Mouse (Mus musculus) thymus, postnatal 36 days (tissue): ENCODE results near the gene Nfatc2.

Source experiments
- DNase-seq, 2 experiments: peaks; one replicate each; pipeline ENCODE4 v3.0.0; 2022; ENCODE audit warnings: mixed read lengths in 2 of 2

Gene Nfatc2

GRCm38 (mm10) chr2:168608125-168608564 is 6.7 kb upstream of the Nfatc2 start:
- DNase-seq, result no peak

- DNase-seq, result no peak
Measured at GRCm38 (mm10) chr2:168604655-168605070, 3.2 kb upstream of the Nfatc2 start.

DNA sequence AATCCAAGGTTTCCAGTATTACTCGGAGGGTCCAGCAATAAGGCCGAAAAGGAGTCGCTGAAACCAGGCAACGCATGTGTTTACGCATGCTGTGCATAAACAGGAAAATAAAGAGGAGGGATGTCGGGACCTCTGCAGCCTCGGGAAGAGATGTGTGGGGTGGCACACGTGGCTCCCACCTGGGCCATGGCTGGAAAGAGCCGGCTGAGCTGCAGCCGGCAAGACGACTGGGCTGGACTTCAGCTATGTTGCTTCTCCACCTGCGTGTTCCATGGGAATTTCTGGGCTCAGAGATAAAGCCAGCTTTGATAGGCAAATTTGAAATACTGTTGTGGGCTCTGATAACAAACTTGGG is 907 bp upstream of the Nfatc2 start:
- no peak for DNase-seq

- DNase-seq, result no peak
Measured at GRCm38 (mm10) chr2:168600750-168601490, 537 bp downstream of the Nfatc2 start.

GRCm38 (mm10) chr2:168595693-168596092 is 5.8 kb downstream of the Nfatc2 start:
- peak; percentile 24 to 32 for DNase-seq

- DNase-seq, result no peak
Measured at GRCm38 (mm10) chr2:168593676-168594075, 7.8 kb downstream of the Nfatc2 start.

DNA sequence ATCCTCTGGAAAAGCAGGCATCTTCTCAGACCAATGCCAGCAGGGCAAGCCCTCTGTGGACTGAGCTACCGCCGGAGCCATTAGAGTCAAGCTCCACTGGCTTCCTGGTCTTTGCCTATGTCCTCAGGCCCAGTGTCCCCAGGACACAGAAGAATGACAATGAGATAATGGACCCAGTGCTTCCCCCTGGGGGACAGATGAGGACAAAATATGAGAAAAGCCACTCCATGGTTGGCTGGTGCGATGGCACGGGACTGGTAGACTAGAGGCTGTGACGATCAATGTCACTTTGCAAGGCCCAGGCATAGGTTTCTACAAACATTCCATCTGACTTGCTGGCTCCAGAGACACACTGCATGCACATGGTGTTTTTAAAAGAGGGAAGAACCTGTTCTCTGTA is 8.5 kb downstream of the Nfatc2 start:
- DNase-seq, result no peak

DNA sequence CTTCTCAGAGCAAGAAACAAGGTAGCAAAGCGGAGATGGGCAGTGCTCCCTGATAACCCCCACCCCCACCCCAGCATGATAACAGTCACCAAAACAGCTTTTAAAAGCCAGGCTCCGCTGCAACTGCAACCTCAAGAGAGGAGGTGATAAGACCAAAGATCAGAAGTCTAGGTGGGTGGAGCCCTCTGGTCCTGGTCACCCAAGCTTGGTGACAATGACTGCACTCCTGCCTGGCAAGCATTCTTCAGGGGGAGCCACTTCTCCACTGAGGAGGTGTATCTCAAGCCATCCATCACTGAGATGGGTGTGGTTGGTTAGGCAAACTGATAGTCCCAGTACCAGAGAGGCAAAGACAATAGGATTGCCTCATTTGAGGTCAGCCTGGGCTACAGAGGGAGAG is 10.4 kb downstream of the Nfatc2 start:
- DNase-seq, result no peak

DNA sequence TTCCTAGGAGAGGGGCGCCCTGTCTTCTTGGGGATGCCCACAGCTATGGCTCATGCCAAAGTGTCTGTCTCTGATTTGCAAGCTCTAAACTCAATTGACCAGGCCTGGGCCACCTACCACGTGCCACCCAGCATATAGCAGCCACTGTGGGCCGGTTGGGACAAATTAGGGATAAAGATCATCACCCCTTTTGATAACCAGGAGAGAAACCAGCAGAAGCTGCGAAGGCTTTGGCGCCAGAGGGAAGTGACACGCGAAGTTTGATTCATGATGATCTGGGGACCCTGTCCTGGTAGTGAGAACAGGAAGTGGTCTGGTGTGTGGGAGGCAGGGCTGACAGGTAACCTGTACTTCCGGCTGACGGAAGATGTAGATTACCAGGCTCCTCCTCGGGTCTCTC is 10.9 kb downstream of the Nfatc2 start:
- peak; percentile 57 to 61 for DNase-seq

GRCm38 (mm10) chr2:168590168-168590551 is 11.3 kb downstream of the Nfatc2 start:
- peak; percentile 80 to 84 for DNase-seq

DNA sequence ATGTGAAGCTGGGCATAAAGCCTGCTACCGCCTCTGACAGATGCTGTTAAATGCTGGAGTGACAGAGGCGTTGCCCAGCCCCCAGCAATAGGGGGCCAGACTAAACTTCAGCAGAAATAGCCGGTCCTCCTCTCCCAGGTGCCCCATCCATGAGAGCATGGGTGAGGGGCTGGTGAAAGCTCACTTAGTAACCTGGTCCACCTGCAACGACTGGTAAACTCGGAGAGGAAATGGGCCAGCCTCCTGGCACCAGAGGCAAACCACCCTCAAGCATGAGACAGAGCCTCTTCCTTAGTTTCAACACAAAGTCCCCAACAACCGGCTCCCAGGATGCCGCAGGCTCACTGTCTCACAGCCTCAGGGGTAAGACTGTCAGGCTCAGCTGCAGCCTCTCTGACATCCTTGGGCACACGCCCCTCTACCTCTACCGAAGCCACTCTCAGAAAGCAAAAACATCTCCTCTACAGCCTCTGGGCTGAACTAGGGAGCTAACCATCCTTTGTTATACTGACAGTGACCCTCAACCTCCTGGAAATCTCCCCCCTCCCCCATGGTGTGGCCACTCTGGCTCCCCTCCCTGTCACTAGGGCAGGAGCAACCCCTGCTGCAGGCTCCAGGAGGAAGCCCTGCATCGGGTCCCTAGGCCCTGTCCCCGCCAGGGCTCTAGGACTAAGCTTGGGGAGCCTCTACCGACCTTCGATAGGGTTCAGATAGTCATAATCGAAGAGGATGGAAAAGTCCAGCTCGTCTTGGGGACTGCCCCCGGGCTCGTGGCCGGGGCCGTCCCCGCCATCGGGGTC is 11.9 kb downstream of the Nfatc2 start:
- peak; percentile 59 to 75 for DNase-seq

GRCm38 (mm10) chr2:168588591-168589367 is 12.7 kb downstream of the Nfatc2 start:
- peak in 1 of 2 experiments; percentile 40 for DNase-seq

DNA sequence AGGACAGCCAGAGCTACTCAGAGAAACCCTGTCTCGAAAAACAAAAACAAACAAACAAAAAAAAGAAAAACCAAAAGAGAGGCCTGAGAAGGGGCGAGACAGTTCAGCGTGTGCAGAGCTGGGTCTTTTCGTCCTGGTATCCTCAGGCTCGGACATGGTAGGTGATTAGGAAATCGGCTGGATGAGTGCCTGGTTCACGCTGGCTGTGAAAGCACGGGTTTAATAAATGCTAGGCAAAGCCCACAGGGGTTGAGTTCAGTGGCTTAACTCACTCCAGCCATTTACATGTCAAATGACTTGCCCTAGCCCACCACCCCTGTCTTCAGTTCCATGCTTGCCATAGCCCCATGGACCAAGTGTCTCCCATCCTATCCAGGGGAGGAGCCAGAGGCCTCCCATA is 14.3 kb downstream of the Nfatc2 start:
- DNase-seq, result no peak

- no peak for DNase-seq
Measured at GRCm38 (mm10) chr2:168586512-168586911, 14.9 kb downstream of the Nfatc2 start.

DNA sequence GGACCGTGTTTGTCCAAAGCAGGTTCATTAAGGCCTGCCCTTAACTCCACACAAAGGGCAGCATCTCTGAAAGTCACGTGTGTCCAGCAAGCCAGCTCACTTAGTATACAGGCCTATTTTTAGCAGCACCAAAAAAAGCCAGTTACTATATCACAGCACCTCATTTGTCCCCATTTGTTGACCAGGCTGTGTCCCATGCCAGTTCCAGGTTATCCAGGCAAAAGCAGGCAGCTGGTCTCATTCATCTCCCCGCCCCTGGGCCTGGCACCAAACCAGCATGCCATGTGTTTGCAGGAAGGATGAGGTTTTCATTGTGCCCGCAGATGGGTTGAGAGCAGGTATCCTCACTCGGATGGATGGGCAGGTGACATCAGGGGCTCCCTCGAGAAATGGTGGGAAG is 16.6 kb downstream of the Nfatc2 start:
- DNase-seq, result no peak

DNA sequence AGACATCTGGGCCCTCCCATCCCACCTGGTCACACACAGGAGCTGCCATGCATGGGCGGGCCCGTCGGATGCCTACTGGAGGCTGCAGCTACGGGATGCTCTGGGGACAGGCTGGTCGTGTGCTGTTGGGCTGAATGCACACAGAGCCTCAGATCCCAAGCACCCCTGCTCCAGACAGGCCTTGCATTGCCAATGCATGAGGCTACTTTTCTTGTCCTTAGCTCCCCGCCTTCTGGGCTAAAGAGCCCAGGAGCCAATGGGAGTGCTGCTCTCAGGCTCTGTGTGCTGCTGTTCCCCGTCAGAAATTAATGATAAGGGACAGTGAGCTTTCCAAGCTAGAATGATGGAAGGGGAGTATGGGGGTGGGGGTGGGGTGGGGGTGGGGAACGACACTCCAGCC is 17.0 kb downstream of the Nfatc2 start:
- no peak for DNase-seq

- DNase-seq, result peak; percentile 40 to 56
Measured at GRCm38 (mm10) chr2:168583084-168583483, 18.4 kb downstream of the Nfatc2 start.

GRCm38 (mm10) chr2:168581207-168581854 is 20.1 kb downstream of the Nfatc2 start:
- no peak for DNase-seq

GRCm38 (mm10) chr2:168580295-168580915 is 21.1 kb downstream of the Nfatc2 start:
- DNase-seq, result peak; percentile 39 to 43

DNA sequence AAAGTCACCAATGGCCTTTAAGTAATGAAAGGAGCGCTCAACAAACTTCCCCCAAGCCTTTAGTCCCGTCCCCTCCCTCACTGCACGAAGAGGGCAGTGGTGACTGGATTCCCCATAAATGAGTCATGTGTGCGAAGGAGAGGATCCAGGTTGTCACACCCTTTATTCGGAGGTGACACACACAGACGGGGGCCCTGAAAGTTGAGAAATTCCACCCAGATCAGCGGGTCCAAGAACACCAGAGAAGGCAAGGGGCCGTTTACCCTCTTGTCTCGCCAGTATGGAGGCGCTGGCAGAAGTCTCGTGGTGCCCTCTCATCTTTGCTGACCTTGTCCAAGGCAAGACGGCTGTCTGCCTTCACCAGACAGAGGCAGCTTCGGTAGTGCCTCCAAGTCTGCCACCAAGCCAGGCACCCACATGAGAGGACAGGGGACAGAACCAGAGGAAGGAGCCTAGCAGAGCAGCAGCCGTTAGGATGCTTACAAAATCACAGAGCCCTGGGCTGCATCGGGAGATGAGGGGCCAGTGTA is 21.8 kb downstream of the Nfatc2 start:
- DNase-seq, result no peak

DNA sequence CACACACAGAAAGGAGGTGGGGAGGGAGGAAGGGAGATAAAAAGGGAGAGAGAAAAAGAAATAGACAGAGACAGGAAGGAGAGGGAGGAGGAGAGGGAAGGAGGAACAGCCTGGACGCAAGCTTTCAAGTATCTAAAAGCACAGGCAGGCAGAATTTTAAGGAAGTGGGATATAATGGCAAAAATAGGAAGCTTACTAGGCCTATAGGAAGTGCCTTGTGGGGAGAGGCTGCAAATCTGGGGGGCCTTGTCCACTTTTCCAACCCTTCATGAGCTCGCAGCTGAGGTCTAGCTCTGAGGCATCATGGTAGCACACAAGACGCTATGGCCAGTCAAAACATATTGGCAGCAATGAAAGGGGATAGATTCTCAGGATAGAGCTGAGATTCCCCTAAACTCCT is 22.3 kb downstream of the Nfatc2 start:
- no peak for DNase-seq

- DNase-seq, result peak; percentile 35 to 47
Measured at GRCm38 (mm10) chr2:168578132-168578531, 23.3 kb downstream of the Nfatc2 start.
